Mouse (Mus musculus) cerebellum, adult 2 months (tissue): ENCODE measurements around the gene Foxd4.

ENCODE experiments used
- CTCF ChIP-seq: fragments of 200-500 bp; IDR thresholded peaks from 2 replicates; pipeline ENCODE4 v1.5.1; 2011; ENCODE audit warnings: low read depth, mild to moderate bottlenecking, control low read depth, low read length, moderate library complexity, borderline replicate concordance; ENCODE audit not compliant: insufficient read depth
- POLR2A ChIP-seq: fragments of 200-500 bp; IDR thresholded peaks from 2 replicates; pipeline ENCODE4 v1.6.1; 2011; ENCODE audit warnings: low read length, control low read depth, borderline replicate concordance; ENCODE audit not compliant: insufficient read depth

DNA sequence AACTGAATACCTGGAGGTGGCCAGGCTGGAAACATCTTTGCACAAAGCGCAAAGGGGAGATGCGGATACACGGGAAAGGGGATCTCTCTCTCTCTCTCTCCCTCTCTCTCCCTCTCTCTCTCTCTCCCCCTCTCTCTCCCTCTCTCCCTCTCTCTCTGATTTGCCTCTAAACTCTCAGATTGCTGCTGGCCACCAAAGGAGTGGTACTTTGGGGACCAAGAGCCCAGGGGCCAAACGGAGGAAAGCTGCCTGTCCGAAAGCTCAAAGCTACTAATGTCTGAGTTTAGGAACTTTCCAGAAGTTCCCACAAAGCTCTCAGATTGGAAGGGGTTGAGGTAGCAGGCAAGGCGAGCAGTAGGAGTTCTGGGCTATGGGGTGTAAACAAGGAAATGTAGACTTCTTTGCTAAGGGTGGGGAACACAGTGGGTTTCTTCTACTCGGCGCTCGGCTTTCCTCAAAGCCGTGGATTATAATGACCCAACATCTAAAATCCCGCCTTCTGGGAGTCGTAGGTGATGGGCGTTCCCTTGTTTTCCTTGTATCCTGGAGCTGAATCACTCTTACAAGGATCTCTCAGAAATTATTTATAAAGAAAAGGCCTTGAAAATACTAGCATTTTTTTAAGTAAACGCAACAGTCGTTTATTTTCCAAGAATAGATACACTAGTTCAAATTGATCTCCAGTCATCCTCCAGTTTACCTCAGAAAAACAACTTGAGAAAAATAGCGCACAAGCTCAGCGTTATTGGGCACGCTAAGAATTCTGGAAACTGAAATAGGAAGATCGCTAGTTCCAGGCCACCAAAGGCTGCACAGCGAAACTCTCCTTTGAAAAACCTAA lies 2.9 kb downstream of the Foxd4 start:
- TF ChIP-seq POLR2A (no peak), CTCF (no peak)
